Mouse (Mus musculus) embryonic facial prominence, embryonic 13.5 days (tissue): ENCODE data around the gene Pdhb. TPM values are rescaled to one million over a fixed set of nuclear protein-coding genes. Genes with fewer than 3 reads are reported as not detected.

ENCODE experiments used
- ATAC-seq: fragments of 200-750 bp; cut with Nextera tagmentation; 2 replicates; pipeline ENCODE4 v1.8.0; 2017; ENCODE audit warnings: low read depth; ENCODE audit not compliant: insufficient number of reproducible peaks, insufficient read depth, low FRiP score, low TSS enrichment
- H3K27ac ChIP-seq: fragments of 300-500 bp; sonication (generic); 2 replicates; pipeline ENCODE4 v1.5.1; 2015; ENCODE audit warnings: moderate library complexity, mild to moderate bottlenecking, inconsistent platforms
- H3K27me3 ChIP-seq: fragments of 300-500 bp; sonication (generic); 2 replicates; pipeline ENCODE4 v1.6.1; 2015; ENCODE audit warnings: mild to moderate bottlenecking, inconsistent platforms
- H3K36me3 ChIP-seq: fragments of 300-500 bp; sonication (generic); 2 replicates; pipeline ENCODE4 v1.6.1; 2015; ENCODE audit warnings: mild to moderate bottlenecking, inconsistent platforms
- H3K4me1 ChIP-seq: fragments of 300-500 bp; sonication (generic); 2 replicates; pipeline ENCODE4 v1.6.1; 2015; ENCODE audit warnings: inconsistent platforms
- H3K4me2 ChIP-seq: fragments of 300-500 bp; sonication (generic); 2 replicates; pipeline ENCODE4 v1.6.1; 2015; ENCODE audit warnings: moderate library complexity, mild to moderate bottlenecking, inconsistent platforms
- H3K4me3 ChIP-seq: fragments of 300-500 bp; sonication (generic); 2 replicates; pipeline ENCODE4 v1.5.1; 2015; ENCODE audit warnings: mild to moderate bottlenecking, inconsistent platforms
- H3K9ac ChIP-seq: fragments of 300-500 bp; sonication (generic); 2 replicates; pipeline ENCODE4 v1.6.1; 2015; ENCODE audit warnings: mild to moderate bottlenecking, inconsistent platforms
- H3K9me3 ChIP-seq: fragments of 300-500 bp; sonication (generic); 2 replicates; pipeline ENCODE4 v1.6.1; 2016; ENCODE audit warnings: inconsistent platforms
- WGBS: fragments of 180-500 bp; shearing (Covaris S2); methylation state at CpG from one replicate; pipeline ENCODE4 v1.1.7; 2015; ENCODE audit warnings: mixed read lengths; 5-methylcytosine and 5-hydroxymethylcytosine counted together
- polyA plus RNA-seq: library from polyadenylated mRNA; unstranded; fragments of >200 nt; fragmentation: Nextera tagmentation; extraction: Ambion mirVana; gene quantifications from 2 replicates; pipeline ENCODE4 v1.2.1, GENCODE M21; 2015

The Pdhb gene
- polyA plus RNA-seq, 1 experiment from 2014 or later: 203 TPM

GRCm38 (mm10) chr14:8151757-8152156 is 21.1 kb downstream of the Pdhb start:
- no peak overlapping the region for H3K4me3 ChIP-seq
- no peak overlapping the region for H3K27ac ChIP-seq
- H3K27me3 ChIP-seq: no peaks in the 10 kb centered on the region
- H3K9me3 ChIP-seq: no peaks in the 10 kb centered on the region
- H3K9ac ChIP-seq: no peak overlapping the region
- no peak overlapping the region for H3K4me2 ChIP-seq
- H3K4me1 ChIP-seq: no peaks in the 10 kb centered on the region
- H3K36me3 ChIP-seq: peaks cover 26% of the 10 kb centered on the region
- WGBS: 94% methylated on average over 5 of the region's 5 CpGs
- no peak for ATAC-seq

GRCm38 (mm10) chr14:8148842-8149241 is 24.0 kb downstream of the Pdhb start:
- Histone ChIP-seq H3K9me3 (no peaks in the 10 kb centered on the region), H3K4me1 (peaks cover 5% of the 10 kb centered on the region; the same call in 1 of the 2 replicates), H3K4me2 (no peak overlapping the region), H3K9ac (no peak overlapping the region), H3K4me3 (no peak overlapping the region), H3K36me3 (peaks cover 48% of the 10 kb centered on the region), H3K27me3 (no peaks in the 10 kb centered on the region), H3K27ac (no peak overlapping the region)
- ATAC-seq: no peak
- 83% methylated on average over 8 of the region's 8 CpGs for WGBS

- peaks cover 38% of the 10 kb centered on the region for H3K36me3 ChIP-seq
- H3K4me1 ChIP-seq: peaks cover 14% of the 10 kb centered on the region
- no peak for ATAC-seq
- no peak overlapping the region for H3K4me2 ChIP-seq
- WGBS: 81% methylated on average over 11 of the region's 11 CpGs
- H3K4me3 ChIP-seq: no peak overlapping the region
- no peak overlapping the region for H3K27ac ChIP-seq
- no peaks in the 10 kb centered on the region for H3K9me3 ChIP-seq
- no peaks in the 10 kb centered on the region for H3K27me3 ChIP-seq
- no peak overlapping the region for H3K9ac ChIP-seq
Measured at GRCm38 (mm10) chr14:8146611-8147223, 26.1 kb downstream of the Pdhb start.

GRCm38 (mm10) chr14:8145594-8146558 is 26.9 kb downstream of the Pdhb start:
- Histone ChIP-seq H3K4me3 (no peak overlapping the region), H3K27me3 (no peaks in the 10 kb centered on the region), H3K4me2 (no peak overlapping the region), H3K27ac (no peak overlapping the region), H3K4me1 (peaks cover 14% of the 10 kb centered on the region), H3K9ac (no peak overlapping the region), H3K9me3 (no peaks in the 10 kb centered on the region), H3K36me3 (peaks cover 38% of the 10 kb centered on the region)
- 84% methylated on average over 13 of the region's 13 CpGs for whole genome bisulfite sequencing
- no peak for ATAC-seq

GRCm38 (mm10) chr14:8141131-8141530 is 31.7 kb downstream of the Pdhb start:
- no peak for ATAC-seq
- Histone ChIP-seq H3K27ac (no peak overlapping the region), H3K9me3 (no peaks in the 10 kb centered on the region), H3K4me2 (no peak overlapping the region), H3K4me1 (peaks cover 22% of the 10 kb centered on the region), H3K4me3 (no peak overlapping the region), H3K9ac (no peak overlapping the region), H3K27me3 (no peaks in the 10 kb centered on the region), H3K36me3 (peaks cover 47% of the 10 kb centered on the region)
- 68% methylated on average over 2 of the region's 2 CpGs for WGBS

- Histone ChIP-seq H3K27ac (no peak overlapping the region), H3K27me3 (no peaks in the 10 kb centered on the region), H3K4me3 (no peak overlapping the region), H3K9me3 (no peaks in the 10 kb centered on the region), H3K36me3 (peaks cover 40% of the 10 kb centered on the region), H3K4me1 (peaks cover 25% of the 10 kb centered on the region), H3K9ac (no peak overlapping the region), H3K4me2 (no peak overlapping the region)
- 49% methylated on average over 23 of the region's 23 CpGs for WGBS
- ATAC-seq: no peak
Measured at GRCm38 (mm10) chr14:8139724-8140710, 32.8 kb downstream of the Pdhb start.

GRCm38 (mm10) chr14:8135130-8135529 is 37.7 kb downstream of the Pdhb start:
- no peaks in the 10 kb centered on the region for H3K9me3 ChIP-seq
- no peak for ATAC-seq
- H3K9ac ChIP-seq: no peak overlapping the region
- peaks cover 21% of the 10 kb centered on the region for H3K4me1 ChIP-seq
- no peak overlapping the region for H3K4me3 ChIP-seq
- WGBS: 46% methylated on average over 3 of the region's 3 CpGs
- H3K4me2 ChIP-seq: no peak overlapping the region
- H3K36me3 ChIP-seq: peaks cover 25% of the 10 kb centered on the region
- H3K27me3 ChIP-seq: no peaks in the 10 kb centered on the region
- no peak overlapping the region for H3K27ac ChIP-seq

GRCm38 (mm10) chr14:8134234-8134633 is 38.6 kb downstream of the Pdhb start:
- H3K4me1 ChIP-seq: peaks cover 15% of the 10 kb centered on the region; the same call in 1 of the 2 replicates
- H3K9me3 ChIP-seq: no peaks in the 10 kb centered on the region
- no peak overlapping the region for H3K27ac ChIP-seq
- ATAC-seq: no peak
- no peak overlapping the region for H3K9ac ChIP-seq
- no peaks in the 10 kb centered on the region for H3K27me3 ChIP-seq
- peaks cover 25% of the 10 kb centered on the region for H3K36me3 ChIP-seq
- 71% methylated on average over 2 of the region's 2 CpGs for WGBS
- no peak overlapping the region for H3K4me2 ChIP-seq
- H3K4me3 ChIP-seq: no peak overlapping the region

- ATAC-seq: no peak
- Histone ChIP-seq H3K4me2 (no peak overlapping the region), H3K9ac (no peak overlapping the region), H3K4me3 (no peak overlapping the region), H3K4me1 (peaks cover 15% of the 10 kb centered on the region; the same call in 1 of the 2 replicates), H3K27me3 (no peaks in the 10 kb centered on the region), H3K9me3 (no peaks in the 10 kb centered on the region), H3K36me3 (peaks cover 15% of the 10 kb centered on the region), H3K27ac (no peak overlapping the region)
- WGBS: 85% methylated on average over 8 of the region's 8 CpGs
Measured at GRCm38 (mm10) chr14:8132789-8133188, 40.0 kb downstream of the Pdhb start.

GRCm38 (mm10) chr14:8127971-8128370 is 44.9 kb downstream of the Pdhb start:
- Histone ChIP-seq H3K27me3 (no peaks in the 10 kb centered on the region), H3K4me3 (no peak overlapping the region), H3K4me2 (no peak overlapping the region), H3K9ac (no peak overlapping the region), H3K27ac (no peak overlapping the region), H3K9me3 (no peaks in the 10 kb centered on the region), H3K36me3 (peaks cover 14% of the 10 kb centered on the region), H3K4me1 (0 out of 2 replicates have a peak, but pooled peaks cover 12% of the 10 kb centered on the region)
- 78% methylated on average over 5 of the region's 5 CpGs for WGBS
- no peak for ATAC-seq
